Mouse (Mus musculus): ENCODE results near the gene Sod2. TPM values are rescaled to one million over a fixed set of nuclear protein-coding genes. Genes with fewer than 3 reads are reported as not detected.
"Not testable (repeated sequence)": the region's sequence is repeated elsewhere in the genome, so short reads cannot be mapped to it uniquely, and the experiment has no call there.

Sod2 gene
- 376 and 436 TPM in 2 replicates for polyA plus RNA-seq (2015; fragmentation: Nextera tagmentation; extraction: Ambion mirVana)

DNA sequence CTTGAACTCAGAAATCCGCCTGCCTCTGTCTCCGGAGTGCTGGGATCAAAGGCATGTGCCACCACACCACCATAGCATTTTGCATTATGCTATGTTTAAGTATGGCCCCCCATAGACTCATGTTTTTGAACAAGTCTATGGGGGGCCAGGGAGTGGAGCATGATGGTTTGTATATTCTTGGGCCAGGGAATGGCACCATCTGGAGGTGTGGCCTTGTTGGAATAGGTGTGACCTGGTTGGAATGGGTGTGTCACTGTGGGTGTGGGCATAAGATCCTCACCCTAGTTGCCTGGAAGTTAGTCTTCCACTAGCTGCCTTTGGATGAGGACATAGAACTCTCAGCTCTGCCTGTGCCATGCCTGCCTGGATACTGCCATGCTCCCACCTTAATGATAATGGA lies at the start of gene Sod2:
TSS of gene Sod2 (plus strand) at position 301 of the 400 bp plus-strand sequence.
- peak within 1 kb of the TSS; percentile 94 for H3K27ac ChIP-seq
- peak within 1 kb of the TSS; percentile 81 for H3K9ac ChIP-seq
- not testable (repeated sequence) for H3K36me3 ChIP-seq; ATAC-seq (replicated peaks; ENCODE audit: insufficient number of reproducible peaks, insufficient read depth, low FRiP score, low read depth); H3K9me3 ChIP-seq (replicated peaks); H3K27me3 ChIP-seq
- 90% methylated on average over 2 of the region's 2 CpGs for WGBS
- peaks cover 17% of the 10 kb centered on the region for H3K4me1 ChIP-seq (replicated peaks)
- peak within 1 kb of the TSS; percentile 81 for H3K4me2 ChIP-seq
- peak within 1 kb of the TSS; percentile 63 for H3K4me3 ChIP-seq

DNA sequence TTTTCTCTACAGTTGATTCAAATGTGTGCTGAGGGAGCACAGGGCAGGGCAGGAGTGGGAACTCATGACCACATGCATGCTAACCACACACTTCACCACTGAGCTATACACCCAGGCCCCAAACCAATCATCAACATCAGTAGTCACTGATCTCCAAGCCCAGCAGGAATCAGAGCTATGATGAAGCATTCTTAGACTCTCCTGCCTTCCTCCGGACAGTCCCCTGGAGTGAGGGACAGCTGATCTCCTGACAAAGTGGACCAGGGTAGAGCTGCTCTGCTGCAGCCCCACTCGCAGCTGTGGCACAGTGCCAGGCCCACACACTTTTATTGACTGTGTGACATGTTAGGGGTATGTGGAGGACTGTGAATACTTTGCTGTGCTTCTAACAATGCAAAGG lies 47.3 kb upstream of the Sod2 start:
- not testable (repeated sequence) for H3K27me3 ChIP-seq; H3K9me3 ChIP-seq (replicated peaks); H3K36me3 ChIP-seq; ATAC-seq (replicated peaks; ENCODE audit: insufficient number of reproducible peaks, insufficient read depth, low FRiP score, low read depth); H3K4me1 ChIP-seq (replicated peaks); H3K9ac ChIP-seq; H3K27ac ChIP-seq; H3K4me3 ChIP-seq; H3K4me2 ChIP-seq
- 16% methylated on average over 1 of the region's 2 CpGs for WGBS

DNA sequence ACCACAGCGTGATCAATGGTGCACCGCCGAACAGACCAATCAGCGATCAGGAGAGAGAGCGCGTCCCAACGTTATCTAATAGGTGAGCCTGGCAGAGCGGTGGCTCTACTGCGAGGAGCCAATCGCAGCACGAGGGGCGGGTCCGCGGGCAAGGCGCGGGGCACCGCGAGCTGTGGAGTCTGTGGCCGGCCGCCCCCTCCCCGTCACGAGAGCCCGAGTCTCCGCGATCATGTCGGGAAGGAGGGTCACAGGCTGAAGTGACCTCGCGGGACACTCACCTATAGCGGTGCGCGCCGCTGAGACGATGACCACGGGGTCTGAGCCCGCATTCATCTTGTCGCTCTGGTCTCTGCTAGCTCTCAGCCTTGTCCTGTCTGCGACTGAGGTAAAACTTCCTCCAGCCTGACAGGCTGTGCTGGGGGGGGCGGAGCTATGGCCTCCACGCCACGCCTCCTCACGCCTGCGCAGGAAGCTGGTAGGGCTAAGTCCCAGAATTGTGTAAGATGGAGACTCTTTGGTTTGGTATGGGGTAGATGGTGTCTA lies 46.2 kb upstream of the Sod2 start, which contains the start of gene Acat2:
TSS of gene Acat2 (minus strand) at position 417 of the 543 bp plus-strand sequence.
- Histone ChIP-seq H3K9me3 (replicated peaks) (no peaks in the 10 kb centered on the region), H3K4me1 (replicated peaks) (peaks cover 6% of the 10 kb centered on the region), H3K36me3 (peaks cover 1% of the 10 kb centered on the region; the same call in 1 of the 2 replicates), H3K27ac (peak within 1 kb of the TSS; percentile 91), H3K4me3 (peak within 1 kb of the TSS; percentile 89), H3K27me3 (no peaks in the 10 kb centered on the region), H3K4me2 (peak within 1 kb of the TSS; percentile 81), H3K9ac (peak within 1 kb of the TSS; percentile 64)
- ATAC-seq (replicated peaks; ENCODE audit: insufficient number of reproducible peaks, insufficient read depth, low FRiP score, low read depth): peak; percentile 97
- under 1% methylated on average over 42 of the region's 42 CpGs for WGBS

DNA sequence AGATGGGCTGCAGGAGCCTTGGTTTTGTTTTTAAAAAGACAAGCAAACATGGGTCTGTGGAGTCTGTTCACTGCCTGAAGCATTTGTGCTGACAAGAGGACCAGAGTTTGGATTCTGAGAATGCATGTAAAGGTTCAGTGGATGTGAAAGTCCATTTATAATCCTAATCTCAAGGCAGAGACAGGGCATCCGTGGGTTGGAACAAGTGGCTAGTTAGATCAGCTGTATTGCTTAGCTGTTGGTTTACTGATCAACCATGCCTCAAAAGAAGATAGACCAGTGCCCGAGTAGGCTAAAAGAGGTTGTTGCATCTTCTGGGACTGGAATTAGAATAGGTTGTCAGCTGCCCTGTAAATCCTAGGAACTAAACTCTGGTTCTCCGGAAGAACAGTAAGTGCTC lies 43.2 kb upstream of the Sod2 start:
- Histone ChIP-seq H3K27me3 (no peaks in the 10 kb centered on the region), H3K4me1 (replicated peaks) (peaks cover 6% of the 10 kb centered on the region), H3K36me3 (peaks cover 29% of the 10 kb centered on the region), H3K4me3 (no peak overlapping the region), H3K4me2 (no peak overlapping the region), H3K9ac (no peak overlapping the region), H3K9me3 (replicated peaks) (no peaks in the 10 kb centered on the region), H3K27ac (no peak overlapping the region)
- 67% methylated on average over 3 of the region's 3 CpGs for WGBS
- no peak for ATAC-seq (replicated peaks; ENCODE audit: insufficient number of reproducible peaks, insufficient read depth, low FRiP score, low read depth)

DNA sequence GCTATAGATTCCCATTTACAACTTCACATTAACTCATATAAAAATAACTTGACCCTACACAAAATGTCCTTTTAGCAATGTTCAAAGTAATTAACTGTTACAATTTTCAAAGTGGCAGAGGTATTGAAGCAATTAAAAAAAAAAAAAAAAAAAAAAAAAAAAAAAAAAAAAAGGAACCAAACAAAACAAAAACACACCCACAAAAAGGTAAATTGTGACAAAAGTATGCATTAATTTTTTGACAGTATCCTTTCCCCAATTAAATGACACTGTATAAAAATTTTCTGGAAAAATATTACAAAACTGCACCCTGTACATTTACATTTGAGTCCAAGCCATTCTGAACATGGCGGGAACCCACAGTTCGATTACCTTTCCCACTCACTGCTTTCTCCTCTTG lies 39.5 kb upstream of the Sod2 start:
- H3K4me1 ChIP-seq (replicated peaks): no peaks in the 10 kb centered on the region
- no peaks in the 10 kb centered on the region for H3K27me3 ChIP-seq
- peaks cover 49% of the 10 kb centered on the region for H3K36me3 ChIP-seq
- H3K9me3 ChIP-seq (replicated peaks): no peaks in the 10 kb centered on the region
- no peak overlapping the region for H3K4me2 ChIP-seq
- H3K4me3 ChIP-seq: no peak overlapping the region
- no peak for ATAC-seq (replicated peaks; ENCODE audit: insufficient number of reproducible peaks, insufficient read depth, low FRiP score, low read depth)
- no peak overlapping the region for H3K9ac ChIP-seq
- 91% methylated on average over 2 of the region's 2 CpGs for WGBS
- H3K27ac ChIP-seq: no peak overlapping the region

DNA sequence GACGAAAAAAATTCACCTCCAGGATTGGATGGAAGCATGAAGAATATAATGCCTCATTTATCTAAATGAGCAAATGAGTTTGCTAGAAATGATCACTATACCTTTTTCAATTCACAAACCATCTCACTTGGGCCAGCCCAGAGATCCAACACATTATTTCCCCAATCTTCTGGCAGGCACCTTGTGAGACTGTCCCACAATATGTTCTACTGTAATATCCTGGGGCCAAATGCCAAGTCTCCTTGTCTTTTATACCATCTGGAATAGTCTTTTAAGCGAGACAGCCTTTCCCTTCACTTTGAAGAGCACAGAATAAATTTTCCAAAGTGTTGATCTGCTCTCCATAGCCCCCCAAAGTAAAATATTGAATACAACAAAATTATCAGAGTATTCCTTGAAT lies 32.8 kb upstream of the Sod2 start:
- H3K4me2 ChIP-seq: no peak overlapping the region
- no peak for ATAC-seq (replicated peaks; ENCODE audit: insufficient number of reproducible peaks, insufficient read depth, low FRiP score, low read depth)
- no peaks in the 10 kb centered on the region for H3K4me1 ChIP-seq (replicated peaks)
- H3K36me3 ChIP-seq: peaks cover 65% of the 10 kb centered on the region
- H3K4me3 ChIP-seq: no peak overlapping the region
- no peaks in the 10 kb centered on the region for H3K27me3 ChIP-seq
- no peaks in the 10 kb centered on the region for H3K9me3 ChIP-seq (replicated peaks)
- H3K27ac ChIP-seq: no peak overlapping the region
- H3K9ac ChIP-seq: no peak overlapping the region
- 80% methylated on average over 2 of the region's 2 CpGs for WGBS

DNA sequence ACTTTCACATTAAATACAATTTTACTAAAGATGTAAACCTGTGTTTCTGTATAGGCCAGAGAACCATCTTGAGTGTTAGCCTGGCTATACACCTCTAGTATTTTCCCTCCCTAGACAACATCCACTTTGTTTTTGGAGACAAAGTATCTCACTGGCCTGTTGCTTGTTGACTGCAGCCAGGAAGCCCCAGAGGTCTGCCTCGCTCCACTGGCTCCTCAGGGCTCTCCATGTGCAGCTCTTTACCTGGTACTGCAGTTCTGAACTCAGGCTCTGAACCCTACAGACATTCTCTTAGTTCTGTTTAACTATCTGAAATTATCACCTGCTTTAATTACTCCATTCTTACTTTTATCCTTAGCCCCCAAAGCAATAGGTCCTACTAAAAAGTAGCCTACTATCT lies 28.1 kb upstream of the Sod2 start:
- WGBS: 90% methylated on average over 1 of the region's 1 CpGs
- Histone ChIP-seq H3K4me1 (replicated peaks) (no peaks in the 10 kb centered on the region), H3K9me3 (replicated peaks) (no peaks in the 10 kb centered on the region), H3K36me3 (peaks cover 74% of the 10 kb centered on the region), H3K9ac (no peak overlapping the region), H3K4me2 (no peak overlapping the region), H3K27me3 (no peaks in the 10 kb centered on the region), H3K27ac (no peak overlapping the region), H3K4me3 (no peak overlapping the region)
- no peak for ATAC-seq (replicated peaks; ENCODE audit: insufficient number of reproducible peaks, insufficient read depth, low FRiP score, low read depth)

DNA sequence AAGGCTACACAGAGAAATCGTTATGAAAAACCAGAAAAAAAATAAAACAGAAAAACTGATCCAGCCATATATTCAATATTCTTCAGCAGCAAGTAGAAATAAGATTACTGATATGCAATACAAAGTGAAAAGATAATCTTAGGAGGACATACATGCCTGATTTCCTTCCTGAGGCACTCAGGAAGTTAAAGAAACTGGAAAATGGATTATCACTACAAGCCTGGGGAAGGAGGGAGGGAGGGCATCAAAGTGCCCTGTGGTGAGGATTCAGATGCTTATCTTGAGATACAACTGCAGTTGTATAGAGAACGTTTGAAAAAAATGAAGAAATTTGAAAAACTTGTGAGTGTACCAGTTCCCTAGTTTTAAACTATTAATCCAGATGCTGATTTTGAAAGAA lies 22.7 kb upstream of the Sod2 start:
- 65% methylated on average over 2 of the region's 2 CpGs for whole genome bisulfite sequencing
- ATAC-seq (replicated peaks; ENCODE audit: insufficient number of reproducible peaks, insufficient read depth, low FRiP score, low read depth): no peak

DNA sequence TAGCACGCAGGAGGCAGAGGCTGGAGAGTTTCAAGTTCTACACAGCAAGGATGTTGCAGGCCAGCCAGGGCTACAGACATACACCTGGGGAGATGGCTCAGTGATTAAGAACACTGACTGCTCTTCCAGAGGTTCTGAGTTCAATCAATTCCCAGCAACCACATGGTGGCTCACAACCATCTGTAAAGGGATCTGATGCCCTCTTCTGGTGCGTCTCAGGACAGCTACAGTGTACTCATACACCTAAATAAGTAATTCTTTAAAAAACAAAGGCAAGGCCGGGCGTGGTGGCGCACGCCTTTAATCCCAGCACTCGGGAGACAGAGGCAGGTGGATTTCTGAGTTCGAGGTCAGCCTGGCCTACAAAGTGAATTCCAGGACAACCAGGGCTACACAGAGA lies 18.6 kb upstream of the Sod2 start:
- Histone ChIP-seq H3K4me1 (replicated peaks) (peaks cover 16% of the 10 kb centered on the region), H3K36me3 (peaks cover 16% of the 10 kb centered on the region)
- H3K4me3 ChIP-seq; ATAC-seq (replicated peaks; ENCODE audit: insufficient number of reproducible peaks, insufficient read depth, low FRiP score, low read depth); H3K4me2 ChIP-seq; H3K27me3 ChIP-seq; H3K9ac ChIP-seq; H3K27ac ChIP-seq; H3K9me3 ChIP-seq (replicated peaks): not testable (repeated sequence)
- 95% methylated on average over 8 of the region's 8 CpGs for WGBS

More for the DNA sequence above, 22.7 kb upstream of the Sod2 start:
- H3K4me2 ChIP-seq: no peak overlapping the region
- no peak overlapping the region for H3K9ac ChIP-seq
- H3K36me3 ChIP-seq: peaks cover 48% of the 10 kb centered on the region
- 0 out of 2 replicates have a peak, but pooled peaks cover 5% of the 10 kb centered on the region for H3K4me1 ChIP-seq (replicated peaks)
- H3K4me3 ChIP-seq: no peak overlapping the region
- no peak overlapping the region for H3K27ac ChIP-seq
- no peaks in the 10 kb centered on the region for H3K9me3 ChIP-seq (replicated peaks)
- H3K27me3 ChIP-seq: no peaks in the 10 kb centered on the region

DNA sequence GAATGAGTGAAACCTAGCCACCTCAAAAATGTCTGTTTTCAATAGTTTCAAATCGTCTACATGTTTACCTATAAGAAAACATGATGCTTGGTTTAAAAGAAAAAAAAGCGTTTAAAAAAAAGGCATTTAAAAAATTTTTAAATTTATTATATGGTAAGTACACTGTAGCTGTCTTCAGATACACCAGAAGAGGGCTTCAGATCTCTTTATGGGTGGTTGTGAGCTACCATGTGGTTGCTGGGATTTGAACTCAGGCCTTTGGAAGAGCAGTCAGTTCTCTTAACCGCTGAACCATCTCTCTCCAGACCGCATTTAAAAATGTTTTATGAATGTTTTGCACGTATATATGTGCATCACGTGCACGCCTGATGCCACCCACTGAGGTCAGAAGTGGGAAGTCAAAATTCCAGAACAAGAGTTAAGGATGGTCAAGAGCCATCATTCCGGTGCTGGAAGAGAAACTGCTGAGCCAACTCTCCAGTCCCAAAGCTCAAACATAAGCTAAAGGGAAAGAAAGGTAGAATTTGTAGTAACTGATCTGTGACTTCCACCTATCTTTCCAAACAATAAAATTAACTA lies 16.0 kb upstream of the Sod2 start:
- Histone ChIP-seq H3K9me3 (replicated peaks) (no peaks in the 10 kb centered on the region), H3K4me1 (replicated peaks) (peaks cover 16% of the 10 kb centered on the region), H3K36me3 (no peaks in the 10 kb centered on the region), H3K4me3 (peak overlapping the region; percentile 87), H3K27ac (peak overlapping the region; percentile 99), H3K9ac (peak overlapping the region; percentile 99), H3K4me2 (peak overlapping the region; percentile 85), H3K27me3 (no peaks in the 10 kb centered on the region)
- ATAC-seq (replicated peaks; ENCODE audit: insufficient number of reproducible peaks, insufficient read depth, low FRiP score, low read depth): no peak
- 41% methylated on average over 8 of the region's 8 CpGs for WGBS

DNA sequence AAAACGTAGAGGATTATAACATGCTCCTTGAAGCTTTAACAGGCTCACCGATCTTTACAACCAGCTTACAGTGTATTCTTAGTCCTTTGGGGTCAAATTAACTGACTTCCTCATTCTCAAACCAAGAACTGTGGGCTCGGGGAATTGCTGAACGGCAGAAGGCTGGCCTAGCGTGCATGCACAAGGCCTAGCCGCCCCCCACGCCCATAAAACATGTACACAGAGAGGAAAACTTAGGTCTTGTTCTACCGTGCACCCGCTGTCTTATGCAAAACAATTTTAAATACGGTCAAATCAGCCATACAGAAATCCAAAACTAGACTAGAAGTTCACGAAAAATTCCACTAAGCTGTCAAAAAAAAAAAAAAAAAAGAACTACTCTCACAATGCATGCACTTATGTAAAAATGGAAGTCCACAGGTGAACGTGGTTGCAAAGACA lies 15.4 kb upstream of the Sod2 start:
- Histone ChIP-seq H3K4me2 (peak overlapping the region; percentile 85), H3K9me3 (replicated peaks) (no peaks in the 10 kb centered on the region), H3K4me3 (peak overlapping the region; percentile 87), H3K27ac (peak overlapping the region; percentile 99), H3K9ac (peak overlapping the region; percentile 99), H3K36me3 (no peaks in the 10 kb centered on the region), H3K4me1 (replicated peaks) (peaks cover 16% of the 10 kb centered on the region), H3K27me3 (no peaks in the 10 kb centered on the region)
- ATAC-seq (replicated peaks; ENCODE audit: insufficient number of reproducible peaks, insufficient read depth, low FRiP score, low read depth): no peak
- WGBS: 1% methylated on average over 12 of the region's 12 CpGs
